Mouse (Mus musculus) hindbrain, embryonic 14.5 days (tissue): ENCODE measurements around the gene Trim46. TPM values are rescaled to one million over a fixed set of nuclear protein-coding genes. Genes with fewer than 3 reads are reported as not detected.

Source experiments
- ATAC-seq: fragments of 200-750 bp; cut with Nextera tagmentation; 2 replicates; pipeline ENCODE4 v1.8.0; 2017; ENCODE audit warnings: moderate number of reproducible peaks, mild to moderate bottlenecking, moderate TSS enrichment, moderate library complexity; ENCODE audit not compliant: low FRiP score
- DNase-seq: peaks from one replicate; pipeline ENCODE4 v3.0.0-alpha.2; 2015; ENCODE audit warnings: low spot score
- H3K27ac ChIP-seq: fragments of 300-500 bp; sonication (generic); 2 replicates; pipeline ENCODE4 v1.5.1; 2014; ENCODE audit warnings: mild to moderate bottlenecking, moderate library complexity
- H3K27me3 ChIP-seq: fragments of 300-500 bp; sonication (generic); 2 replicates; pipeline ENCODE4 v1.6.1; 2014; ENCODE audit warnings: mild to moderate bottlenecking, low read length, mixed read lengths; ENCODE audit not compliant: control insufficient read depth, insufficient read depth
- H3K36me3 ChIP-seq: fragments of 300-500 bp; sonication (generic); replicated peaks from 2 replicates; pipeline ENCODE4 v1.6.1; 2014; ENCODE audit not compliant: control insufficient read depth, insufficient read depth
- H3K4me1 ChIP-seq: fragments of 300-500 bp; sonication (generic); replicated peaks from 2 replicates; pipeline ENCODE4 v1.6.1; 2014; ENCODE audit warnings: antibody characterized with exemption, low read length, mixed read lengths; ENCODE audit not compliant: control insufficient read depth, insufficient read depth
- H3K4me2 ChIP-seq: fragments of 300-500 bp; sonication (generic); replicated peaks from 2 replicates; pipeline ENCODE4 v1.6.1; 2014; ENCODE audit warnings: mild to moderate bottlenecking, moderate library complexity
- H3K4me3 ChIP-seq: fragments of 300-500 bp; sonication (generic); replicated peaks from 2 replicates; pipeline ENCODE4 v1.5.1; 2014; ENCODE audit warnings: mild to moderate bottlenecking, low read length
- H3K9ac ChIP-seq: fragments of 300-500 bp; sonication (generic); 2 replicates; pipeline ENCODE4 v1.6.1; 2014
- H3K9me3 ChIP-seq: fragments of 300-500 bp; sonication (generic); 2 replicates; pipeline ENCODE4 v1.6.1; 2016; ENCODE audit warnings: low read length; ENCODE audit not compliant: control insufficient read depth
- WGBS: fragments of 180-500 bp; shearing (Covaris S2); extraction: QIAGEN DNeasy Blood & Tissue Kit; methylation state at CpG from one replicate; pipeline ENCODE4 v1.1.7; 2014; 5-methylcytosine and 5-hydroxymethylcytosine counted together
- polyA plus RNA-seq: library from polyadenylated mRNA; unstranded; fragments of >200 nt; fragmentation: Nextera tagmentation; extraction: Ambion mirVana; gene quantifications from 2 replicates; pipeline ENCODE4 v1.2.1, GENCODE M21; 2014

Trim46 gene
- polyA plus RNA-seq, 1 experiment from 2014 or later, result 66.5 TPM

- ATAC-seq, result no peak
- no peak overlapping the region for H3K4me3 ChIP-seq
- peaks cover 14% of the 10 kb centered on the region for H3K4me1 ChIP-seq
- DNase-seq, result no peak
- H3K27me3 ChIP-seq, result no peaks in the 10 kb centered on the region
- WGBS, result 79% methylated on average over 3 of the region's 3 CpGs
- no peak overlapping the region for H3K27ac ChIP-seq
- H3K9me3 ChIP-seq, result no peaks in the 10 kb centered on the region
- H3K4me2 ChIP-seq, result no peak overlapping the region
- no peak overlapping the region for H3K9ac ChIP-seq
- H3K36me3 ChIP-seq, result peaks cover 9% of the 10 kb centered on the region
Measured at GRCm38 (mm10) chr3:89199839-89200238, 46.3 kb downstream of the Trim46 start.

- peak overlapping the region; percentile 84 for H3K4me2 ChIP-seq
- WGBS, result 6% methylated on average over 33 of the region's 33 CpGs
- peak overlapping the region; percentile 33 for H3K4me3 ChIP-seq
- H3K36me3 ChIP-seq, result no peaks in the 10 kb centered on the region
- no peaks in the 10 kb centered on the region for H3K9me3 ChIP-seq
- no peaks in the 10 kb centered on the region for H3K27me3 ChIP-seq
- H3K9ac ChIP-seq, result peak overlapping the region; percentile 64
- ATAC-seq (peak; percentile 95), DNase-seq (peak; percentile 84)
- peak overlapping the region; percentile 84 for H3K27ac ChIP-seq
- H3K4me1 ChIP-seq, result peaks cover 9% of the 10 kb centered on the region
Measured at GRCm38 (mm10) chr3:89195979-89196877, 49.9 kb downstream of the Trim46 start.

- ATAC-seq (no peak), DNase-seq (no peak)
- no peaks in the 10 kb centered on the region for H3K27me3 ChIP-seq
- no peak overlapping the region for H3K4me3 ChIP-seq
- peaks cover 2% of the 10 kb centered on the region; the same call in 1 of the 2 replicates for H3K36me3 ChIP-seq
- H3K9me3 ChIP-seq, result no peaks in the 10 kb centered on the region
- no peak overlapping the region for H3K4me2 ChIP-seq
- H3K9ac ChIP-seq, result no peak overlapping the region
- no peak overlapping the region for H3K27ac ChIP-seq
- H3K4me1 ChIP-seq, result peaks cover 9% of the 10 kb centered on the region
- 91% methylated on average over 2 of the region's 2 CpGs for WGBS
Measured at GRCm38 (mm10) chr3:89193853-89194252, 52.3 kb downstream of the Trim46 start.

GRCm38 (mm10) chr3:89193351-89193750 is 52.8 kb downstream of the Trim46 start:
- 67% methylated on average over 1 of the region's 1 CpGs for WGBS
- Histone ChIP-seq H3K27me3 (no peaks in the 10 kb centered on the region), H3K36me3 (peaks cover 7% of the 10 kb centered on the region), H3K4me2 (no peak overlapping the region), H3K27ac (no peak overlapping the region), H3K9me3 (no peaks in the 10 kb centered on the region), H3K4me3 (no peak overlapping the region), H3K9ac (no peak overlapping the region), H3K4me1 (peaks cover 9% of the 10 kb centered on the region)
- no peak for ATAC-seq
- no peak for DNase-seq

GRCm38 (mm10) chr3:89190436-89190835 is 55.7 kb downstream of the Trim46 start:
- Histone ChIP-seq H3K27me3 (no peaks in the 10 kb centered on the region), H3K4me1 (peaks cover under 1% of the 10 kb centered on the region; the same call in 1 of the 2 replicates), H3K27ac (no peak overlapping the region), H3K9ac (no peak overlapping the region), H3K9me3 (no peaks in the 10 kb centered on the region), H3K4me3 (no peak overlapping the region), H3K36me3 (peaks cover 21% of the 10 kb centered on the region), H3K4me2 (no peak overlapping the region)
- 87% methylated on average over 8 of the region's 8 CpGs for WGBS
- DNase-seq (no peak), ATAC-seq (no peak)

- DNase-seq (no peak), ATAC-seq (no peak)
- Histone ChIP-seq H3K9me3 (no peaks in the 10 kb centered on the region), H3K4me2 (no peak overlapping the region), H3K27me3 (no peaks in the 10 kb centered on the region), H3K4me3 (no peak overlapping the region), H3K4me1 (peaks cover 14% of the 10 kb centered on the region), H3K27ac (no peak overlapping the region), H3K9ac (0 out of 2 replicates have a peak overlapping the region, but pooled peaks have one; percentile 3), H3K36me3 (peaks cover 21% of the 10 kb centered on the region)
- 68% methylated on average over 12 of the region's 12 CpGs for WGBS
Measured at GRCm38 (mm10) chr3:89188478-89188875, 57.6 kb downstream of the Trim46 start.

- Histone ChIP-seq H3K4me2 (no peak overlapping the region), H3K9ac (0 out of 2 replicates have a peak overlapping the region, but pooled peaks have one; percentile 3), H3K27me3 (no peaks in the 10 kb centered on the region), H3K27ac (no peak overlapping the region), H3K36me3 (peaks cover 21% of the 10 kb centered on the region), H3K4me3 (no peak overlapping the region), H3K4me1 (peaks cover 14% of the 10 kb centered on the region), H3K9me3 (no peaks in the 10 kb centered on the region)
- WGBS, result 62% methylated on average over 18 of the region's 18 CpGs
- DNase-seq (no peak), ATAC-seq (no peak)
Measured at GRCm38 (mm10) chr3:89187690-89188477, 58.2 kb downstream of the Trim46 start.

GRCm38 (mm10) chr3:89187197-89187596 is 58.9 kb downstream of the Trim46 start:
- 35% methylated on average over 21 of the region's 23 CpGs for WGBS
- Histone ChIP-seq H3K36me3 (peaks cover 24% of the 10 kb centered on the region), H3K4me3 (no peak overlapping the region), H3K9ac (no peak overlapping the region; the same call in 1 of the 2 replicates), H3K4me1 (peaks cover 14% of the 10 kb centered on the region), H3K27me3 (no peaks in the 10 kb centered on the region), H3K27ac (no peak overlapping the region), H3K9me3 (no peaks in the 10 kb centered on the region), H3K4me2 (no peak overlapping the region)
- ATAC-seq (no peak), DNase-seq (no peak)
